Mouse (Mus musculus): ENCODE data around the gene Grip2. TPM values are rescaled to one million over a fixed set of nuclear protein-coding genes. Genes with fewer than 3 reads are reported as not detected.

The Grip2 gene
- total RNA-seq, 2 experiments from 2014 or later: 16.2 to 17.3 TPM

GRCm38 (mm10) chr6:91745947-91746582 lies 81.0 kb downstream of the Grip2 start:
- Histone ChIP-seq H3K4me3 (no peak overlapping the region), H3K27ac (no peak overlapping the region)
- no peak for DNase-seq (ENCODE audit: extremely low spot score in 1 of 2, low spot score in 2 of 2)
- TF ChIP-seq CTCF (IDR thresholded peaks at IDR 0.05): no peak
- intact Hi-C loops (cut with DNase I): no loop called here

- Histone ChIP-seq H3K4me3 (no peak overlapping the region), H3K27ac (no peak overlapping the region)
- TF ChIP-seq CTCF (IDR thresholded peaks at IDR 0.05): no peak
- no peak for DNase-seq (ENCODE audit: extremely low spot score in 1 of 2, low spot score in 2 of 2)
- intact Hi-C loops (cut with DNase I): no loop called here
These were observed 81.8 kb downstream of the Grip2 start for GRCm38 (mm10) chr6:91745246-91745645.

- Histone ChIP-seq H3K4me3 (no peak overlapping the region), H3K27ac (no peak overlapping the region)
- intact Hi-C loops (cut with DNase I): no loop called here
- no peak for DNase-seq (ENCODE audit: extremely low spot score in 1 of 2, low spot score in 2 of 2)
- no peak for TF ChIP-seq CTCF (IDR thresholded peaks at IDR 0.05)
These were observed 83.2 kb downstream of the Grip2 start for GRCm38 (mm10) chr6:91743886-91744285.

- TF ChIP-seq CTCF (IDR thresholded peaks at IDR 0.05): no peak
- intact Hi-C loops (cut with DNase I): no loop called here
- no peak for DNase-seq (ENCODE audit: extremely low spot score in 1 of 2, low spot score in 2 of 2)
- H3K27ac ChIP-seq: no peak overlapping the region
- no peak overlapping the region for H3K4me3 ChIP-seq
These were observed 84.1 kb downstream of the Grip2 start for GRCm38 (mm10) chr6:91742995-91743394.

- H3K4me3 ChIP-seq: no peak overlapping the region
- intact Hi-C loops (cut with DNase I): no loop called here
- DNase-seq (ENCODE audit: extremely low spot score in 1 of 2, low spot score in 2 of 2): no peak
- no peak overlapping the region for H3K27ac ChIP-seq
- no peak for TF ChIP-seq CTCF (IDR thresholded peaks at IDR 0.05)
These were observed 84.6 kb downstream of the Grip2 start for GRCm38 (mm10) chr6:91742466-91742865.

GRCm38 (mm10) chr6:91741046-91741445 lies 86.0 kb downstream of the Grip2 start:
- intact Hi-C loops (cut with DNase I): loop anchor here (1.0 kb wide), 2 partner anchors 165 to 214 kb away; no protein-coding TSS in a partner anchor
- peak overlapping the region; percentile 30; the same call in 1 of the 2 replicates for H3K27ac ChIP-seq
- DNase-seq (ENCODE audit: extremely low spot score in 1 of 2, low spot score in 2 of 2): peak; percentile 60 to 72
- H3K4me3 ChIP-seq: no peak overlapping the region
- peak; percentile 99 for TF ChIP-seq CTCF (IDR thresholded peaks at IDR 0.05)

GRCm38 (mm10) chr6:91738058-91738457 lies 89.0 kb downstream of the Grip2 start:
- intact Hi-C loops (cut with DNase I): no loop called here
- TF ChIP-seq CTCF (IDR thresholded peaks at IDR 0.05): no peak
- no peak overlapping the region for H3K4me3 ChIP-seq
- peak overlapping the region; percentile 66 for H3K27ac ChIP-seq
- DNase-seq (ENCODE audit: extremely low spot score in 1 of 2, low spot score in 2 of 2): no peak

GRCm38 (mm10) chr6:91737451-91737850 lies 89.6 kb downstream of the Grip2 start:
- intact Hi-C loops (cut with DNase I): no loop called here
- no peak for DNase-seq (ENCODE audit: extremely low spot score in 1 of 2, low spot score in 2 of 2)
- TF ChIP-seq CTCF (IDR thresholded peaks at IDR 0.05): no peak
- Histone ChIP-seq H3K27ac (peak overlapping the region; percentile 66), H3K4me3 (no peak overlapping the region)

GRCm38 (mm10) chr6:91736471-91736870 lies 90.6 kb downstream of the Grip2 start:
- intact Hi-C loops (cut with DNase I): no loop called here
- no peak for DNase-seq (ENCODE audit: extremely low spot score in 1 of 2, low spot score in 2 of 2)

GRCm38 (mm10) chr6:91732138-91732537 lies 94.9 kb downstream of the Grip2 start:
- TF ChIP-seq CTCF (IDR thresholded peaks at IDR 0.05): no peak
- Histone ChIP-seq H3K4me3 (no peak overlapping the region), H3K27ac (no peak overlapping the region; the same call in 1 of the 2 replicates)
- peak in 1 of 2 experiments; percentile 50 for DNase-seq (ENCODE audit: extremely low spot score in 1 of 2, low spot score in 2 of 2)
- intact Hi-C loops (cut with DNase I): no loop called here

More at GRCm38 (mm10) chr6:91736471-91736870, 90.6 kb downstream of the Grip2 start:
- Histone ChIP-seq H3K27ac (peak overlapping the region; percentile 66), H3K4me3 (no peak overlapping the region)
- no peak; the same call in 1 of the 2 replicates for TF ChIP-seq CTCF (IDR thresholded peaks at IDR 0.05)

GRCm38 (mm10) chr6:91729677-91730127 lies 97.3 kb downstream of the Grip2 start:
- intact Hi-C loops (cut with DNase I): no loop called here
- Histone ChIP-seq H3K27ac (peak overlapping the region; percentile 61), H3K4me3 (no peak overlapping the region)
- no peak for TF ChIP-seq CTCF (IDR thresholded peaks at IDR 0.05)
- peak; percentile 56 to 58 for DNase-seq (ENCODE audit: extremely low spot score in 1 of 2, low spot score in 2 of 2)

- no peak overlapping the region for H3K4me3 ChIP-seq
- TF ChIP-seq CTCF (IDR thresholded peaks at IDR 0.05): no peak
- DNase-seq (ENCODE audit: extremely low spot score in 1 of 2, low spot score in 2 of 2): no peak
- intact Hi-C loops (cut with DNase I): no loop called here
- peak overlapping the region; percentile 61 for H3K27ac ChIP-seq
These were observed 98.0 kb downstream of the Grip2 start for GRCm38 (mm10) chr6:91728939-91729619.

Data from left cerebral cortex, adult 2 months (tissue).